Mouse (Mus musculus) neural tube, embryonic 11.5 days (tissue): ENCODE results near the gene Ddx23. TPM values are rescaled to one million over a fixed set of nuclear protein-coding genes. Genes with fewer than 3 reads are reported as not detected.

Experiments used
- ATAC-seq: fragments of 200-750 bp; cut with Nextera tagmentation; 2 replicates; pipeline ENCODE4 v1.8.0; 2017; ENCODE audit warnings: moderate number of reproducible peaks, mild to moderate bottlenecking, moderate TSS enrichment, moderate library complexity; ENCODE audit not compliant: insufficient read depth, low FRiP score, low TSS enrichment
- DNase-seq: peaks from one replicate; pipeline ENCODE4 v3.0.0-alpha.2; 2015; ENCODE audit warnings: low spot score
- H3K27ac ChIP-seq: fragments of 300-500 bp; sonication (generic); 2 replicates; pipeline ENCODE4 v1.5.1; 2014; ENCODE audit warnings: low read depth, mild to moderate bottlenecking, low read length
- H3K27me3 ChIP-seq: fragments of 300-500 bp; sonication (generic); 2 replicates; pipeline ENCODE4 v1.6.1; 2014; ENCODE audit warnings: mild to moderate bottlenecking, low read length, mixed read lengths; ENCODE audit not compliant: control insufficient read depth, insufficient read depth
- H3K36me3 ChIP-seq: fragments of 300-500 bp; sonication (generic); 2 replicates; pipeline ENCODE4 v1.6.1; 2014; ENCODE audit warnings: mild to moderate bottlenecking, low read length, moderate library complexity, mixed read lengths; ENCODE audit not compliant: control insufficient read depth, insufficient read depth
- H3K4me1 ChIP-seq: fragments of 300-500 bp; sonication (generic); 2 replicates; pipeline ENCODE4 v1.6.1; 2014; ENCODE audit warnings: low read length, mixed read lengths; ENCODE audit not compliant: control insufficient read depth, insufficient read depth
- H3K4me2 ChIP-seq: fragments of 300-500 bp; sonication (generic); 2 replicates; pipeline ENCODE4 v1.6.1; 2014; ENCODE audit warnings: low read depth, mild to moderate bottlenecking, moderate library complexity
- H3K4me3 ChIP-seq: fragments of 300-500 bp; sonication (generic); 2 replicates; pipeline ENCODE4 v1.5.1; 2014; ENCODE audit warnings: low read depth, low read length
- H3K9ac ChIP-seq: fragments of 300-500 bp; sonication (generic); 2 replicates; pipeline ENCODE4 v1.6.1; 2014; ENCODE audit warnings: mild to moderate bottlenecking, low read length
- H3K9me3 ChIP-seq: fragments of 300-500 bp; sonication (generic); 2 replicates; pipeline ENCODE4 v1.6.1; 2016; ENCODE audit warnings: low read length; ENCODE audit not compliant: control insufficient read depth
- WGBS: fragments of 180-500 bp; shearing (Covaris S2); extraction: QIAGEN DNeasy Blood & Tissue Kit; methylation state at CpG from one replicate; pipeline ENCODE4 v1.1.7; 2014; 5-methylcytosine and 5-hydroxymethylcytosine counted together
- polyA plus RNA-seq: library from polyadenylated mRNA; unstranded; fragments of >200 nt; fragmentation: Nextera tagmentation; extraction: Ambion mirVana; gene quantifications from 2 replicates; pipeline ENCODE4 v1.2.1, GENCODE M21; 2014

Gene Ddx23
- 19.5 and 24.1 TPM in 2 replicates for polyA plus RNA-seq

- H3K4me1 ChIP-seq, result no peaks in the 10 kb centered on the region; the same call in 1 of the 2 replicates
- peak; percentile 97 for DNase-seq
- no peaks in the 10 kb centered on the region for H3K27me3 ChIP-seq
- peak within 1 kb of the TSS; percentile 93 for H3K9ac ChIP-seq
- H3K4me3 ChIP-seq, result peak within 1 kb of the TSS; percentile 67
- 4% methylated on average over 47 of the region's 48 CpGs for WGBS
- H3K4me2 ChIP-seq, result peak within 1 kb of the TSS; percentile 82
- peaks cover 6% of the 10 kb centered on the region for H3K36me3 ChIP-seq
- peak; percentile 92 for ATAC-seq
- peak within 1 kb of the TSS; percentile 80 for H3K27ac ChIP-seq
- H3K9me3 ChIP-seq, result no peaks in the 10 kb centered on the region
Measured at GRCm38 (mm10) chr15:98662567-98663545, at the start of gene Ddx23. TSS of gene Ddx23 (minus strand) at chr15:98662894.

GRCm38 (mm10) chr15:98710442-98710841 is 47.7 kb upstream of the Ddx23 start:
- H3K27ac ChIP-seq, result no peak overlapping the region
- no peaks in the 10 kb centered on the region for H3K36me3 ChIP-seq
- no peaks in the 10 kb centered on the region for H3K9me3 ChIP-seq
- DNase-seq (peak; percentile 69), ATAC-seq (no peak)
- H3K9ac ChIP-seq, result no peak overlapping the region
- H3K4me3 ChIP-seq, result no peak overlapping the region
- no peaks in the 10 kb centered on the region for H3K4me1 ChIP-seq
- H3K27me3 ChIP-seq, result 0 out of 2 replicates have a peak, but pooled peaks cover 3% of the 10 kb centered on the region
- no peak overlapping the region for H3K4me2 ChIP-seq
- 16% methylated on average over 9 of the region's 9 CpGs for WGBS

DNA sequence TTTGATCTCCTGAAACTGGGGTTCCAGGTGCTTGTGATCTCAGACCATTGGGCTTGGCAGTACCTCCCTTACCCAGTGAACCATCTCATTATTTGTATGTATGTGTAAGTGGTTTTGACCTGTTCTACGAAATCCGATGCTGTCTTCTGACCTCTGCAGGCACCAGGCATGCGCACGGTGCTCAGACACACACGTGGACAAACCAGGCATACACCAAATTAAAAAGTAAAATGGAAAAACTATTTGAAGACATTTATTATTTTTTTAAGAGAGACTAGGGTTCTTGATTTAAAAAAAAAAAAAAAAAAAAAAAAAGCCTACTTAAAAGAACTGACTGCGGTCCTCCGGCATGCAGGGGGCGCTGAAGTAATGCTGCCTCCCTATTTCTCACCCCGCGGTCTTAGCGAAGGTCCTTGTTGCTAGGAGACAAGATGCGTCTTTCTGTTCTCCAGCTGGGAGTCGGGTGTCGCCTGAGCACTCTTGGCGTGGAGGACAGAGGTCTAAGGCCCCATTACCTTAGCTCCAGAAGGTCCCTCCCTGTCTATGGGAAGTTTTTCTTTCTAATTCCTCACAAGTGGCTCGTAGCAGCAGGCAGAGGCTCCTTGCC is 45.2 kb upstream of the Ddx23 start, which contains the start of gene Ccdc65:
Gene Ccdc65 (plus strand): TSS at position 442 of the 607 bp plus-strand sequence.
- Histone ChIP-seq H3K4me3 (peak within 1 kb of the TSS; percentile 11; the same call in 1 of the 2 replicates), H3K27me3 (peaks cover 2% of the 10 kb centered on the region; the same call in 1 of the 2 replicates), H3K9ac (peak within 1 kb of the TSS; percentile 1; the same call in 1 of the 2 replicates), H3K27ac (no peak within 1 kb of the TSS), H3K4me1 (no peaks in the 10 kb centered on the region), H3K4me2 (peak within 1 kb of the TSS; percentile 33), H3K9me3 (no peaks in the 10 kb centered on the region), H3K36me3 (no peaks in the 10 kb centered on the region)
- ATAC-seq (no peak), DNase-seq (peak; percentile 84)
- 20% methylated on average over 16 of the region's 16 CpGs for WGBS

- no peak overlapping the region for H3K9ac ChIP-seq
- no peak overlapping the region for H3K4me2 ChIP-seq
- no peak overlapping the region for H3K4me3 ChIP-seq
- ATAC-seq, result no peak
- peaks cover 25% of the 10 kb centered on the region for H3K27me3 ChIP-seq
- no peak for DNase-seq
- H3K27ac ChIP-seq, result no peak overlapping the region
- 67% methylated on average over 9 of the region's 9 CpGs for WGBS
- H3K4me1 ChIP-seq, result no peaks in the 10 kb centered on the region
- H3K36me3 ChIP-seq, result no peaks in the 10 kb centered on the region
- H3K9me3 ChIP-seq, result no peaks in the 10 kb centered on the region
Measured at GRCm38 (mm10) chr15:98704312-98704711, 41.6 kb upstream of the Ddx23 start.

- H3K36me3 ChIP-seq, result no peaks in the 10 kb centered on the region
- H3K4me2 ChIP-seq, result peak overlapping the region; percentile 41
- no peaks in the 10 kb centered on the region for H3K4me1 ChIP-seq
- ATAC-seq (peak; percentile 69; the same call in 1 of the 2 replicates), DNase-seq (peak; percentile 90)
- no peaks in the 10 kb centered on the region for H3K9me3 ChIP-seq
- H3K9ac ChIP-seq, result 0 out of 2 replicates have a peak overlapping the region, but pooled peaks have one; percentile 5
- no peak overlapping the region for H3K27ac ChIP-seq
- peaks cover 22% of the 10 kb centered on the region for H3K27me3 ChIP-seq
- H3K4me3 ChIP-seq, result peak overlapping the region; percentile 12; the same call in 1 of the 2 replicates
- WGBS, result 6% methylated on average over 40 of the region's 40 CpGs
Measured at GRCm38 (mm10) chr15:98699190-98700105, 36.8 kb upstream of the Ddx23 start.

GRCm38 (mm10) chr15:98696216-98696615 is 33.5 kb upstream of the Ddx23 start:
- Histone ChIP-seq H3K36me3 (no peaks in the 10 kb centered on the region), H3K9ac (no peak overlapping the region; the same call in 1 of the 2 replicates), H3K4me3 (no peak overlapping the region), H3K27me3 (peaks cover 14% of the 10 kb centered on the region), H3K4me2 (no peak overlapping the region), H3K27ac (no peak overlapping the region), H3K9me3 (no peaks in the 10 kb centered on the region), H3K4me1 (peaks cover 8% of the 10 kb centered on the region)
- no peak for DNase-seq
- no peak for ATAC-seq
- 56% methylated on average over 8 of the region's 8 CpGs for WGBS

DNA sequence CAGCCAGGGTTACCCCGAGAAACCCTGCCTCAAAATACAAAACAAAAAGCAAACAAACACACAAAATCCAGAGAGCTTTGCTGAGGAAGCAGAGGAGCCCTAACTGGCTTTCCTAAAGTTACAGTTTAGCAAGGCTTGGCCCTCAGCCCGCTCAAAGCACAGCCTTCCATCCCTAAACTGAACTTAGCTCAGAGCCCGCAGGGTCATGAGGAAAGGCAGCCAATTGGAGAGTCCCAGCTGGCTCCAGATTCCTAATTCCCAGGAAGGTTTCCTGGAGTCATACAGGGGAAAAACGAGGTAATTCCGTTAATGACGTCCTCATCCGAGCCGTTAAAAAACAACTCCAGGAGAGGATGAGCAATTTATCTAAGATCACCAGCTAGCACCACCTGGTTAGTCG is 33.0 kb upstream of the Ddx23 start:
- Histone ChIP-seq H3K4me3 (no peak overlapping the region), H3K4me2 (no peak overlapping the region), H3K9ac (no peak overlapping the region), H3K9me3 (no peaks in the 10 kb centered on the region), H3K4me1 (peaks cover 13% of the 10 kb centered on the region), H3K27me3 (peaks cover 9% of the 10 kb centered on the region), H3K27ac (no peak overlapping the region), H3K36me3 (no peaks in the 10 kb centered on the region)
- DNase-seq (no peak), ATAC-seq (no peak)
- WGBS, result 47% methylated on average over 9 of the region's 9 CpGs

GRCm38 (mm10) chr15:98692171-98692715 is 29.5 kb upstream of the Ddx23 start:
- no peak overlapping the region for H3K4me2 ChIP-seq
- WGBS, result 53% methylated on average over 11 of the region's 11 CpGs
- H3K4me1 ChIP-seq, result peaks cover 13% of the 10 kb centered on the region
- H3K9me3 ChIP-seq, result no peaks in the 10 kb centered on the region
- H3K4me3 ChIP-seq, result no peak overlapping the region
- H3K36me3 ChIP-seq, result no peaks in the 10 kb centered on the region
- ATAC-seq, result no peak
- H3K27me3 ChIP-seq, result no peaks in the 10 kb centered on the region
- no peak for DNase-seq
- H3K27ac ChIP-seq, result no peak overlapping the region
- no peak overlapping the region for H3K9ac ChIP-seq
